Mouse (Mus musculus) kidney, embryonic 14.5 days (tissue): ENCODE data around the gene Gm10097. TPM values are rescaled to one million over a fixed set of nuclear protein-coding genes. Genes with fewer than 3 reads are reported as not detected.
A peak's percentile ranks its signal among the peaks of the same experiment; 100 is the strongest.

Experiments
- ATAC-seq: fragments of 200-750 bp; cut with Nextera tagmentation; 2 replicates; pipeline ENCODE4 v1.8.0; 2017; ENCODE audit warnings: moderate number of reproducible peaks, mild to moderate bottlenecking, moderate TSS enrichment, moderate library complexity; ENCODE audit not compliant: low FRiP score, low TSS enrichment
- H3K27ac ChIP-seq: fragments of 300-500 bp; sonication (generic); 2 replicates; pipeline ENCODE4 v1.5.1; 2014; ENCODE audit warnings: low read depth, mild to moderate bottlenecking, low read length, moderate library complexity, mixed read lengths
- H3K27me3 ChIP-seq: fragments of 300-500 bp; sonication (generic); 2 replicates; pipeline ENCODE4 v1.6.1; 2014; ENCODE audit warnings: mild to moderate bottlenecking, low read length; ENCODE audit not compliant: control insufficient read depth, insufficient read depth
- H3K36me3 ChIP-seq: fragments of 300-500 bp; sonication (generic); 2 replicates; pipeline ENCODE4 v1.6.1; 2014; ENCODE audit warnings: low read length, mixed read lengths; ENCODE audit not compliant: control insufficient read depth, insufficient read depth
- H3K4me1 ChIP-seq: fragments of 300-500 bp; sonication (generic); 2 replicates; pipeline ENCODE4 v1.6.1; 2014; ENCODE audit warnings: low read length, mixed read lengths; ENCODE audit not compliant: control insufficient read depth, insufficient read depth
- H3K4me2 ChIP-seq: fragments of 300-500 bp; sonication (generic); replicated peaks from 2 replicates; pipeline ENCODE4 v1.6.1; 2014; ENCODE audit warnings: low read depth, mild to moderate bottlenecking, low read length
- H3K4me3 ChIP-seq: fragments of 300-500 bp; sonication (generic); 2 replicates; pipeline ENCODE4 v1.5.1; 2014; ENCODE audit warnings: mild to moderate bottlenecking, low read length
- H3K9ac ChIP-seq: fragments of 300-500 bp; sonication (generic); 2 replicates; pipeline ENCODE4 v1.6.1; 2014; ENCODE audit warnings: low read depth, mild to moderate bottlenecking, low read length, moderate library complexity
- H3K9me3 ChIP-seq: fragments of 300-500 bp; sonication (generic); 2 replicates; pipeline ENCODE4 v1.6.1; 2016; ENCODE audit warnings: low read length; ENCODE audit not compliant: control insufficient read depth
- WGBS: fragments of 180-500 bp; shearing (Covaris S2); extraction: QIAGEN DNeasy Blood & Tissue Kit; methylation state at CpG from one replicate; pipeline ENCODE4 v1.1.7; 2014; 5-methylcytosine and 5-hydroxymethylcytosine counted together
- polyA plus RNA-seq: library from polyadenylated mRNA; unstranded; fragments of >200 nt; fragmentation: Nextera tagmentation; extraction: Ambion mirVana; gene quantifications from 2 replicates; pipeline ENCODE4 v1.2.1, GENCODE M21; 2014

Gm10097 gene
- polyA plus RNA-seq, 1 experiment from 2014 or later: 0.22 TPM

DNA sequence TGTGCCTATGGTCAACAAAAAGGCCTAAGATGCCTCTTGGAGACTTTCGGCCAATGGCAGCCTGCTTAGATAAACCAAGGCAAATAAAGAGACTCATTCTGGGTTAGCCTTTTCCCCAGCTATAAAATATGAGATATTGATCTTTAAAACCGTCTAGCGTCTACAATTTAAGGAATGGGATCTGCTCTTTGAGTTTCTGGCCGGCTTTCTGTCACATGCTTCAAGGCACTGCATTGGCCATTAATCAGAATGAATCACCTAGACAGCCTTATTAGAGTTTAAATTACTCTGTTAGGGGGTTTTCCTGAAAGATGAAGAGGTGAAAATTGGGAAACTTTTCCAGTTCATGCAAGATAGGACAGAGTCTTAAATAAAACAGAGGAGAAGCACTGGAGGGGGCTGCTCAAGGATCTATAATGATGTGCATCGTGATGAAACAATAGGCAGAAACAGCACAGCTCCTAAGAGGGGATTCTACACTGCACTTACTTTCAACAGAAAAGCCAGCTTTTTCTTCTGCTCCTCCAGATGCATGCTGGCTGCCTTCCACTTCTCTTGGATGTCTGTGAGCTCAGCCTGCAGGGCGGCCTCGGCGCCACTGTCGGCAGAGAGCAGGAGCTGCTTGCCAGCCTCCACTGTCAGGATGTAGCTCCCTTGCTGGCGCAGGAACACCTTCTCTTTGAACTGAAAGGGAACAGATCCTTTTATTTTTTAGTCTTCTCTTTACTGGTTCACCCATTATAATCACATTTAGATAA is 28.2 kb downstream of the Gm10097 start:
- H3K4me1 ChIP-seq: no peaks in the 10 kb centered on the region
- H3K9ac ChIP-seq: no peak overlapping the region
- 29% methylated on average over 10 of the region's 10 CpGs for WGBS
- H3K9me3 ChIP-seq: no peaks in the 10 kb centered on the region
- H3K36me3 ChIP-seq: no peaks in the 10 kb centered on the region
- peak overlapping the region; percentile 37; the same call in 1 of the 2 replicates for H3K27ac ChIP-seq
- H3K4me2 ChIP-seq: no peak overlapping the region
- no peak overlapping the region for H3K4me3 ChIP-seq
- peak; percentile 62; the same call in 1 of the 2 replicates for ATAC-seq
- H3K27me3 ChIP-seq: no peaks in the 10 kb centered on the region

DNA sequence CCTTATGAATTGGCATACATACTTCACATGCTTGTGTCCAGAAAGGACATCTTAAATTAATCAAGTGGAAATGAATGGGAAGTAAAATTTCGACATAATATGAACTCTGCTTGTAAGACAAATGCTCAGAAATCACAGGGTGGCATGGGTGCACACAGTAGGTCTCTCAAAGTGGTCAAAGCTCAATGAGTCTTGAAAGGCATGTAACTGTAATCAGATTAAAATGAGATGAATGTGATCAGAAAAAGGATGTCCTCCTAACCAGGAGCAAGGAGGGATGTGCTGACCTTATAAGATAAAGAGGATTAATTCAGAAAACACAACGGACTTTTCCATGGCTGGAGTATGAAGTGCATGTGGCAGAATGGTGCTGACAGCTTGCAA is 28.8 kb downstream of the Gm10097 start:
- Histone ChIP-seq H3K27me3 (no peaks in the 10 kb centered on the region), H3K36me3 (no peaks in the 10 kb centered on the region), H3K27ac (no peak overlapping the region), H3K9ac (no peak overlapping the region), H3K4me1 (no peaks in the 10 kb centered on the region), H3K9me3 (no peaks in the 10 kb centered on the region), H3K4me3 (no peak overlapping the region), H3K4me2 (no peak overlapping the region)
- no peak for ATAC-seq
- WGBS: 63% methylated on average over 2 of the region's 2 CpGs

DNA sequence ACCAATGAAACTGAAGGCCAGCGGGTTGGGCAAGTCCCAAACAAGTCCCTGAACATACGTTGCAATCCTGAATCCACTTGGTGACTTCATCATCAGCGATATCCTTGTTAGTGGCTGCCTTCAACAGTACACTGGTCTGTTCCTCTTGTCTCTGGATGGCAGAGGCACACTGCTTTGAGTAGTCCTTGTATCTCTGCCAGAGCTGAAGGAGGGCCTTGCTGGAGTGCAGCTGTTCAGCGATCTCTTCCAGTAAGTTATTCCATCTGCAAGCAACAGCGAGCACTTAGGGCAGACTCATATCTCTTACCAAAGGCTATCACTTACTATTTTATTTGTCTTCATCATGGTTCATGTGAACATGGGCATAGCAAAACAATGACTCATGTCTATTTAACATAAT is 41.8 kb downstream of the Gm10097 start:
- Histone ChIP-seq H3K4me3 (no peak overlapping the region), H3K27me3 (no peaks in the 10 kb centered on the region), H3K4me1 (no peaks in the 10 kb centered on the region), H3K9me3 (0 out of 2 replicates have a peak, but pooled peaks cover 2% of the 10 kb centered on the region), H3K4me2 (no peak overlapping the region), H3K36me3 (no peaks in the 10 kb centered on the region), H3K27ac (no peak overlapping the region), H3K9ac (no peak overlapping the region)
- 84% methylated on average over 5 of the region's 5 CpGs for WGBS
- no peak for ATAC-seq

GRCm38 (mm10) chr10:5116155-5116554 is 47.2 kb downstream of the Gm10097 start:
- Histone ChIP-seq H3K9ac (no peak overlapping the region), H3K27me3 (no peaks in the 10 kb centered on the region), H3K4me2 (no peak overlapping the region), H3K27ac (no peak overlapping the region), H3K4me3 (no peak overlapping the region), H3K4me1 (peaks cover 4% of the 10 kb centered on the region; the same call in 1 of the 2 replicates), H3K9me3 (0 out of 2 replicates have a peak, but pooled peaks cover 2% of the 10 kb centered on the region), H3K36me3 (no peaks in the 10 kb centered on the region)
- peak; percentile 49; the same call in 1 of the 2 replicates for ATAC-seq
- WGBS: 54% methylated on average over 5 of the region's 5 CpGs

GRCm38 (mm10) chr10:5116720-5117119 is 47.7 kb downstream of the Gm10097 start:
- WGBS: 46% methylated on average over 6 of the region's 6 CpGs
- H3K27ac ChIP-seq: no peak overlapping the region
- no peak overlapping the region for H3K4me2 ChIP-seq
- H3K36me3 ChIP-seq: no peaks in the 10 kb centered on the region
- H3K9me3 ChIP-seq: 0 out of 2 replicates have a peak, but pooled peaks cover 2% of the 10 kb centered on the region
- H3K4me3 ChIP-seq: no peak overlapping the region
- no peak overlapping the region for H3K9ac ChIP-seq
- no peak for ATAC-seq
- H3K27me3 ChIP-seq: no peaks in the 10 kb centered on the region
- H3K4me1 ChIP-seq: peaks cover 4% of the 10 kb centered on the region; the same call in 1 of the 2 replicates
